Mouse (Mus musculus) myocyte (in vitro differentiated cells): ENCODE data around the gene Gm20388.

ENCODE experiments used
- CEBPB ChIP-seq: IDR thresholded peaks from 2 replicates; pipeline ENCODE4 v1.6.1; 2011; ENCODE audit warnings: mild to moderate bottlenecking, moderate library complexity; ENCODE audit not compliant: poor library complexity, insufficient read depth, severe bottlenecking
- E2F4 ChIP-seq: IDR thresholded peaks from one replicate; pipeline ENCODE4 v1.6.1; 2011; ENCODE audit warnings: mild to moderate bottlenecking, control low read depth, moderate library complexity; ENCODE audit not compliant: insufficient read depth
- MAX ChIP-seq: IDR thresholded peaks from one replicate; pipeline ENCODE4 v1.6.1; 2011; ENCODE audit warnings: low read depth, mild to moderate bottlenecking, control low read depth
- MYOD1 ChIP-seq, 3 experiments: IDR thresholded peaks; one replicate each; pipeline ENCODE4 v1.6.1; 2011; ENCODE audit warnings: control low read depth in 2 of 3, low read depth in 2 of 3, mild to moderate bottlenecking in 2 of 3, moderate library complexity in 1 of 3; ENCODE audit not compliant: insufficient read length in 2 of 3, control insufficient read depth in 1 of 3
- MYOG ChIP-seq, 3 experiments: IDR thresholded peaks; one replicate each; pipeline ENCODE4 v1.6.1; 2011; ENCODE audit warnings: control low read depth in 2 of 3, low read depth in 2 of 3, mild to moderate bottlenecking in 2 of 3; ENCODE audit not compliant: insufficient read length in 2 of 3, control insufficient read depth in 1 of 3, insufficient read depth in 1 of 3
- POLR2A ChIP-seq: IDR thresholded peaks from one replicate; pipeline ENCODE4 v1.6.1; 2011; ENCODE audit warnings: low read depth, mild to moderate bottlenecking, control low read depth, moderate library complexity; ENCODE audit not compliant: insufficient read length
- POLR2AphosphoS2 ChIP-seq: IDR thresholded peaks from one replicate; pipeline ENCODE4 v1.6.1; 2011; ENCODE audit warnings: low read depth, control low read depth; ENCODE audit not compliant: insufficient read length
- REST ChIP-seq: IDR thresholded peaks from one replicate; pipeline ENCODE4 v1.6.1; 2011; ENCODE audit warnings: mild to moderate bottlenecking, control low read depth, moderate library complexity; ENCODE audit not compliant: insufficient read depth, insufficient read length
- SRF ChIP-seq: IDR thresholded peaks from one replicate; pipeline ENCODE4 v1.6.1; 2011; ENCODE audit warnings: low read depth; ENCODE audit not compliant: control insufficient read depth, insufficient read length
- TCF12 ChIP-seq: IDR thresholded peaks from one replicate; pipeline ENCODE4 v1.6.1; 2011; ENCODE audit warnings: mild to moderate bottlenecking, control low read depth; ENCODE audit not compliant: poor library complexity, insufficient read depth, severe bottlenecking
- TCF3 ChIP-seq: IDR thresholded peaks from one replicate; pipeline ENCODE4 v1.6.1; 2011; ENCODE audit warnings: low read depth, control low read depth; ENCODE audit not compliant: insufficient read length
- USF1 ChIP-seq: IDR thresholded peaks from one replicate; pipeline ENCODE4 v1.6.1; 2011; ENCODE audit warnings: low read depth, mild to moderate bottlenecking, control low read depth, moderate library complexity

DNA sequence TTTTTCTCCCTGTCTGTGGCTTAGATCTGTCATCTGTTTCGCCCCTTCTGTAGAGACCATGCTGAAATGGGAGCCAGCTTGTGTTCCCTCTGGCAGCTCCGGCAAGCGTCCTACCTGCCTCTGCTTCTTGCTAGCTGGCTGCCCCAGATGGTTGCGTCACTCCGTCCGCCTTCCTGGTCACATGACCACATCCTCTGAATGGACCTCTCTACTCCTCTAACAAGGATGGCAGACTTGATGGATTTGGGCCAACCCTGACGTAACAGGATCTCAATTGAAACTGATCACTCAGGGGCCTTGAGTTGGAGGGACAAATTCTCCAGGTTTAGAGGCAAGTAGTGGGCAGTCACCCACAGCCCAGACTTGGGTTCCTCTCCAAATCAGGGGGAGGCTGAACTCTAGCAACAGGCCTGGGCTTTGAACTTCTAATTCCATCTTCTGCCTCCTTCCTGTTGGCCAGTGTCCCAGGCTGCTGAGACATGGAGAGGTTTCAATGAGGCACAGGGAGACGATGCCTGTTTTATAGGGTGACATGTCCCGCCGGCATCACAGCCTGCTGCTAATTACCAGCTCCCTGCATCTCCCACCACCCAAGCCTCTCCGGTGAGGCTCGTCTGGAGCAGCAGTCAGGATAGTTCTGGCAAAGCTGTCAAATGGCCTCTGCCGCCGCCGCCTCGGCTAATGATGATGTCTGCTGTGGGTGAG is 2279.9 kb downstream of the Gm20388 start:
- TF ChIP-seq POLR2AphosphoS2, result no peak
- TF ChIP-seq POLR2A, result no peak
- TF ChIP-seq MYOG (IDR thresholded peaks at IDR 0.05; ENCODE audit: control insufficient read depth in 1 of 3, insufficient read depth in 1 of 3, insufficient read length in 2 of 3, low read depth in 2 of 3), result no peak
- TF ChIP-seq E2F4, result no peak
- TF ChIP-seq TCF12, result no peak
- TF ChIP-seq MYOD1 (IDR thresholded peaks at IDR 0.05; ENCODE audit: control insufficient read depth in 1 of 3, insufficient read length in 2 of 3, low read depth in 2 of 3), result peak in 1 of 3 experiments; percentile 5
- TF ChIP-seq MAX, result no peak
- TF ChIP-seq USF1, result peak; percentile 30
- TF ChIP-seq SRF, result no peak
- 0 out of 2 replicates have a peak, but pooled peaks have one; percentile 34 for TF ChIP-seq CEBPB
- no peak for TF ChIP-seq REST
- no peak for TF ChIP-seq TCF3
